7 mouse cellular contexts compared by ENCODE assay signal in the genomic region with DNA sequence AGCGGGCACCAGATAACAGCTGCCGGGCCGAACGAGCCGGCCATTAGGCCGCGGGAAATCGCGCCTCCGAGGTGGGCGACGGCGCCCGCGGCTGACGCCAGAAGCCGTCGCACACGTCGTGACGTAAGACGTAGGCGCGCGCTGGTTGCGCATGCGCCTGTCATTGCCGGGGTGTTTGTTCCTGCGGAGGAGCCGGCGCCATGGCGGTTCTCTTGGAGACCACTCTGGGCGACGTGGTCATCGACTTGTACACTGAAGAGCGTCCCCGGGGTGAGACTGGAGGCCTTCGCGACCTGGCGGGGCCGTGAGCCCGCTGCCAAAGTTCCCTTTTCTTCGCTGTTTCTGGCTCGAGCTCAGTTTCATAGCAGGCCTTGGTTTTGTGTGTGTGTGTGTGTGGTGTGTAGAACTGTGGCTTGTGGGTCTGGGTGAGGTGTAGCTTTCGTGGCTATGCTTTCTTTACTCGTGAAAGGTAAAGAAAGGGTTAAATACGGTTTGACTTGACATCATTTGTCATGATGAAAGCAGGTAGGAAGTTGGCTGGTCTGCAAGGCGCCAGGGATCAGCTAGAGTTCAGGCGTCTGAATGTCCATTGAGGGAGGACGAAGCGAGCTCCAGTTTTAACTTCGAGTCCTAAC. TPM values are rescaled to one million over a fixed set of nuclear protein-coding genes. Genes with fewer than 3 reads are reported as not detected.
DNase-seq lines count a peak whose midpoint lies in the region; ATAC-seq lines count a peak whose summit lies in the region.

A gene (minus strand): TSS at position 74 of the 635 bp plus-strand sequence.
A gene (plus strand): TSS at position 141 of the 635 bp plus-strand sequence.

- H3K4me2 ChIP-seq in limb, embryonic 11.5 days (ENCODE audit: low read depth, severe bottlenecking): peak within 1 kb of the TSS; percentile 86
- H3K4me2 ChIP-seq in midbrain, embryonic 14.5 days (ENCODE audit: low read length): peak within 1 kb of the TSS; percentile 88

- no peaks in the 10 kb centered on the region for H3K27me3 ChIP-seq in embryonic facial prominence, embryonic 10.5 days (replicated peaks; ENCODE audit: low read depth, poor library complexity, severe bottlenecking)
- H3K27me3 ChIP-seq in limb, embryonic 11.5 days (ENCODE audit: control insufficient read depth, insufficient read depth, low read length): no peaks in the 10 kb centered on the region
- no peaks in the 10 kb centered on the region for H3K27me3 ChIP-seq in midbrain, embryonic 14.5 days (ENCODE audit: control insufficient read depth, insufficient read depth, low read length)

- ATAC-seq in limb, embryonic 11.5 days (ENCODE audit: insufficient number of reproducible peaks, low FRiP score, low TSS enrichment, low read depth): peak; percentile 90
- peak; percentile 94 for ATAC-seq in midbrain, embryonic 14.5 days (ENCODE audit: low FRiP score, low TSS enrichment)

- peaks cover 15% of the 10 kb centered on the region for H3K4me1 ChIP-seq in embryonic facial prominence, embryonic 10.5 days
- H3K4me1 ChIP-seq in limb, embryonic 11.5 days (ENCODE audit: control insufficient read depth, insufficient read depth, low read length): peaks cover 5% of the 10 kb centered on the region; the same call in 1 of the 2 replicates
- H3K4me1 ChIP-seq in midbrain, embryonic 14.5 days (ENCODE audit: control insufficient read depth, insufficient read depth, low read length): peaks cover 10% of the 10 kb centered on the region

- H3K9ac ChIP-seq in limb, embryonic 11.5 days (ENCODE audit: low read length): peak within 1 kb of the TSS; percentile 89
- H3K9ac ChIP-seq in midbrain, embryonic 14.5 days (replicated peaks; ENCODE audit: low read length): peak within 1 kb of the TSS; percentile 82

- peaks cover 46% of the 10 kb centered on the region for H3K36me3 ChIP-seq in embryonic facial prominence, embryonic 10.5 days (replicated peaks)
- peaks cover 2% of the 10 kb centered on the region; the same call in 1 of the 2 replicates for H3K36me3 ChIP-seq in limb, embryonic 11.5 days (ENCODE audit: control insufficient read depth, insufficient read depth, low read length)
- H3K36me3 ChIP-seq in midbrain, embryonic 14.5 days (ENCODE audit: control insufficient read depth, insufficient read depth, low read length): peaks cover 27% of the 10 kb centered on the region

- WGBS in embryonic facial prominence, embryonic 10.5 days: 1% methylated on average over 52 of the region's 52 CpGs
- WGBS in limb, embryonic 11.5 days: under 1% methylated on average over 52 of the region's 52 CpGs
- under 1% methylated on average over 52 of the region's 52 CpGs for WGBS in midbrain, embryonic 14.5 days

- no peaks in the 10 kb centered on the region for H3K9me3 ChIP-seq in embryonic facial prominence, embryonic 10.5 days
- no peaks in the 10 kb centered on the region for H3K9me3 ChIP-seq in limb, embryonic 11.5 days (ENCODE audit: control insufficient read depth, low read length)
- H3K9me3 ChIP-seq in midbrain, embryonic 14.5 days (ENCODE audit: control insufficient read depth, low read length): no peaks in the 10 kb centered on the region

- H3K4me3 ChIP-seq in embryonic facial prominence, embryonic 10.5 days: peak within 1 kb of the TSS; percentile 90
- peak within 1 kb of the TSS; percentile 73 for H3K4me3 ChIP-seq in limb, embryonic 11.5 days (ENCODE audit: low read depth, low read length)
- H3K4me3 ChIP-seq in midbrain, embryonic 14.5 days (replicated peaks; ENCODE audit: low read depth, low read length): peak within 1 kb of the TSS; percentile 92

- H3K27ac ChIP-seq in embryonic facial prominence, embryonic 10.5 days (replicated peaks): peak within 1 kb of the TSS; percentile 88
- peak within 1 kb of the TSS; percentile 14; the same call in 1 of the 2 replicates for H3K27ac ChIP-seq in limb, embryonic 11.5 days (replicated peaks; ENCODE audit: low read depth, low read length)
- H3K27ac ChIP-seq in midbrain, embryonic 14.5 days (replicated peaks; ENCODE audit: low read depth, low read length): peak within 1 kb of the TSS; percentile 83

- DNase-seq in adrenal gland, postnatal 10 days: peak; percentile 94
- DNase-seq in embryonic facial prominence, embryonic 10.5 days (ENCODE audit: low spot score): peak; percentile 91
- DNase-seq in heart, adult 11 months: peak; percentile 99
- peak; percentile 91 for DNase-seq in kidney, adult 18-20 months
- DNase-seq in limb, embryonic 11.5 days (ENCODE audit: low spot score): peak; percentile 91
- peak; percentile 98 for DNase-seq in midbrain, embryonic 14.5 days
- DNase-seq in spleen, adult 18-20 months: peak; percentile 81 to 88

RNA-seq across cellular contexts. Expression of the first gene that starts in this region (rescaled TPM):
- total RNA-seq in adrenal gland, postnatal 10 days (2021): 100 to 1,000 TPM; 206 to 214 TPM
- polyA plus RNA-seq in embryonic facial prominence, embryonic 10.5 days (2016; fragmentation: Nextera tagmentation; extraction: Ambion mirVana): 44.7 and 52.8 TPM in 2 replicates
- polyA plus RNA-seq in limb, embryonic 11.5 days (2014; fragmentation: Nextera tagmentation; extraction: Ambion mirVana): 51.4 and 53.9 TPM in 2 replicates
- 39.4 and 48.1 TPM in 2 replicates for polyA plus RNA-seq in midbrain, embryonic 14.5 days (2014; fragmentation: Nextera tagmentation; extraction: Ambion mirVana)

RNA-seq across cellular contexts. Expression of the second gene that starts in this region (rescaled TPM):
- 10 to 100 TPM; 22.8 to 25.0 TPM for total RNA-seq in adrenal gland, postnatal 10 days (2021)
- 41.6 and 41.9 TPM in 2 replicates for polyA plus RNA-seq in embryonic facial prominence, embryonic 10.5 days (2016; fragmentation: Nextera tagmentation; extraction: Ambion mirVana)
- 46.9 and 51.7 TPM in 2 replicates for polyA plus RNA-seq in limb, embryonic 11.5 days (2014; fragmentation: Nextera tagmentation; extraction: Ambion mirVana)
- 51.9 and 54.7 TPM in 2 replicates for polyA plus RNA-seq in midbrain, embryonic 14.5 days (2014; fragmentation: Nextera tagmentation; extraction: Ambion mirVana)

Comparison
In these comparisons a context has a peak if more than half of its experiments do, and no peak if none do; other contexts are left out.
1. Peak in every context shown above with its lines: DNase-seq, ATAC-seq, H3K4me3 ChIP-seq and H3K27ac ChIP-seq.
2. H3K27ac ChIP-seq: peak in every context shown above with its lines; median percentile 88 in embryonic facial prominence, embryonic 10.5 days; 83 in midbrain, embryonic 14.5 days; 14 in limb, embryonic 11.5 days.